ENCODE assay signal across 8 mouse cellular contexts in genomic region chr9:65103173-65103752, GRCm38 (mm10). TPM values are rescaled to one million over a fixed set of nuclear protein-coding genes. Genes with fewer than 3 reads are reported as not detected.
DNase-seq lines count a peak whose midpoint lies in the region; ATAC-seq and TF ChIP-seq lines count a peak whose summit lies in the region.
"Had no signal": no experiment of that assay in that cellular context is flagged by ENCODE, and none has a peak within 500 bp of the region (broad histone marks: within the 10 kb centered on the region; RNA-seq: fewer than 3 reads in every experiment).

No protein-coding gene starts in this region.

- peak overlapping the region; percentile 86; the same call in 1 of the 2 replicates for H3K9ac ChIP-seq in lung, embryonic 14.5 days
- peak overlapping the region; percentile 90 for H3K9ac ChIP-seq in forebrain, embryonic 13.5 days
- H3K9ac ChIP-seq in limb, embryonic 13.5 days: peak overlapping the region; percentile 88

- no peak for DNase-seq in lung, embryonic 14.5 days
- DNase-seq in lung, adult 2 months: no peak
- peak; percentile 44 for DNase-seq in retina, postnatal 1 day
- no peak for DNase-seq in urinary bladder, adult 18-20 months (ENCODE audit: low spot score in 2 of 2)
- DNase-seq: thymus, adult 18-20 months had no signal

- WGBS in lung, embryonic 14.5 days: 25% methylated on average over 8 of the region's 8 CpGs
- WGBS in lung, adult 2 months: 54% methylated on average over 8 of the region's 8 CpGs
- 16% methylated on average over 8 of the region's 8 CpGs for WGBS in forebrain, embryonic 13.5 days
- 28% methylated on average over 8 of the region's 8 CpGs for WGBS in limb, embryonic 13.5 days

- no peaks in the 10 kb centered on the region for H3K36me3 ChIP-seq in lung, embryonic 14.5 days (ENCODE audit: insufficient read depth)
- no peaks in the 10 kb centered on the region for H3K36me3 ChIP-seq in forebrain, embryonic 13.5 days (ENCODE audit: poor library complexity, severe bottlenecking)
- H3K36me3 ChIP-seq in limb, embryonic 13.5 days: no peaks in the 10 kb centered on the region

- no peak for TF ChIP-seq CTCF in lung, embryonic 14.5 days (IDR thresholded peaks at IDR 0.05; ENCODE audit: low read depth)
- no peak for TF ChIP-seq CTCF in lung, adult 2 months (IDR thresholded peaks at IDR 0.05; ENCODE audit: insufficient read depth, low read length)

- no peak for ATAC-seq in lung, embryonic 14.5 days (ENCODE audit: insufficient read depth)
- no peak; the same call in 1 of the 2 replicates for ATAC-seq in forebrain, embryonic 13.5 days
- no peak for ATAC-seq in limb, embryonic 13.5 days (ENCODE audit: low FRiP score, low read depth)
- ATAC-seq in megakaryocyte-erythroid progenitor cell, adult 5-6 weeks (replicated peaks; ENCODE audit: low FRiP score, low TSS enrichment, poor library complexity, severe bottlenecking): no peak

- peak overlapping the region; percentile 98 for H3K4me2 ChIP-seq in lung, embryonic 14.5 days
- H3K4me2 ChIP-seq in forebrain, embryonic 13.5 days: peak overlapping the region; percentile 98
- peak overlapping the region; percentile 98 for H3K4me2 ChIP-seq in limb, embryonic 13.5 days (replicated peaks)

- H3K9me3 ChIP-seq in lung, embryonic 14.5 days (ENCODE audit: low read depth, low read length): no peaks in the 10 kb centered on the region
- H3K9me3 ChIP-seq in forebrain, embryonic 13.5 days (replicated peaks): 0 out of 2 replicates have a peak, but pooled peaks cover 7% of the 10 kb centered on the region
- H3K9me3 ChIP-seq in limb, embryonic 13.5 days: peaks cover 3% of the 10 kb centered on the region; the same call in 1 of the 2 replicates

- H3K27ac ChIP-seq in lung, embryonic 14.5 days (ENCODE audit: low read depth): peak overlapping the region; percentile 91
- peak overlapping the region; percentile 73 for H3K27ac ChIP-seq in forebrain, embryonic 13.5 days
- H3K27ac ChIP-seq in limb, embryonic 13.5 days: peak overlapping the region; percentile 73; the same call in 1 of the 2 replicates

- H3K4me3 ChIP-seq in lung, embryonic 14.5 days (ENCODE audit: low read depth, low read length): peak overlapping the region; percentile 82
- no peak overlapping the region for H3K4me3 ChIP-seq in lung, adult 2 months (replicated peaks; ENCODE audit: extremely low read depth, low read depth, low read length)
- H3K4me3 ChIP-seq in forebrain, embryonic 13.5 days: peak overlapping the region; percentile 84
- peak overlapping the region; percentile 87 for H3K4me3 ChIP-seq in limb, embryonic 13.5 days

- no peaks in the 10 kb centered on the region for H3K27me3 ChIP-seq in lung, embryonic 14.5 days (ENCODE audit: insufficient read depth, low read length)
- H3K27me3 ChIP-seq in forebrain, embryonic 13.5 days: no peaks in the 10 kb centered on the region
- H3K27me3 ChIP-seq in limb, embryonic 13.5 days: 0 out of 2 replicates have a peak, but pooled peaks cover 3% of the 10 kb centered on the region

- H3K4me1 ChIP-seq in lung, embryonic 14.5 days (ENCODE audit: insufficient read depth): peaks cover 10% of the 10 kb centered on the region; the same call in 1 of the 2 replicates
- peaks cover 2% of the 10 kb centered on the region; the same call in 1 of the 2 replicates for H3K4me1 ChIP-seq in lung, adult 2 months (ENCODE audit: control insufficient read depth, insufficient read depth, low read length)
- peaks cover 30% of the 10 kb centered on the region for H3K4me1 ChIP-seq in forebrain, embryonic 13.5 days
- peaks cover 44% of the 10 kb centered on the region for H3K4me1 ChIP-seq in limb, embryonic 13.5 days

- no peak for TF ChIP-seq POLR2A in lung, adult 2 months (IDR thresholded peaks at IDR 0.05; ENCODE audit: borderline replicate concordance, extremely low read depth, low read depth, low read length)

RNA-seq across cellular contexts. Expression of gene Igdcc4, which starts 2.0 kb away (rescaled TPM):
- polyA plus RNA-seq in lung, embryonic 14.5 days (2014; fragmentation: Nextera tagmentation; extraction: Ambion mirVana): 26.4 and 28.9 TPM in 2 replicates
- polyA plus RNA-seq in lung, adult 2 months (2012; rRNA removed): 1.9 and 3.7 TPM in 2 replicates
- 10.5 and 10.8 TPM in 2 replicates for polyA plus RNA-seq in forebrain, embryonic 13.5 days (2015; fragmentation: Nextera tagmentation; extraction: Ambion mirVana)
- 24.7 and 27.6 TPM in 2 replicates for polyA plus RNA-seq in limb, embryonic 13.5 days (2015; fragmentation: Nextera tagmentation; extraction: Ambion mirVana)
- total RNA-seq in megakaryocyte-erythroid progenitor cell, adult 5-6 weeks (2014; fragmentation: Nextera tagmentation): 0.35 TPM in 1 of 2 replicates, not detected in the other
- total RNA-seq in megakaryocyte-erythroid progenitor cell, adult 5-6 weeks (2017): 0.42 TPM in 1 of 2 replicates, not detected in the other

RNA-seq across cellular contexts. Expression of gene Igdcc3, which starts 37.7 kb away (rescaled TPM):
- 2.3 and 4.1 TPM in 2 replicates for polyA plus RNA-seq in lung, embryonic 14.5 days (2014; fragmentation: Nextera tagmentation; extraction: Ambion mirVana)
- 0.11 and 0.13 TPM in 2 replicates for polyA plus RNA-seq in lung, adult 2 months (2012; rRNA removed)
- 13.2 and 16.0 TPM in 2 replicates for polyA plus RNA-seq in forebrain, embryonic 13.5 days (2015; fragmentation: Nextera tagmentation; extraction: Ambion mirVana)
- 1.2 and 2.1 TPM in 2 replicates for polyA plus RNA-seq in limb, embryonic 13.5 days (2015; fragmentation: Nextera tagmentation; extraction: Ambion mirVana)
- total RNA-seq in megakaryocyte-erythroid progenitor cell, adult 5-6 weeks (2014; fragmentation: Nextera tagmentation): not detected in 2 replicates
- not detected in 2 replicates for total RNA-seq in megakaryocyte-erythroid progenitor cell, adult 5-6 weeks (2017)
